Mouse (Mus musculus) cerebellum, adult 18-20 months (tissue): ENCODE results near the gene Smok3c.
"Not testable (repeated sequence)": the region's sequence is repeated elsewhere in the genome, so short reads cannot be mapped to it uniquely, and the experiment has no call there.

ENCODE experiments used
- DNase-seq, 2 experiments: peaks; one replicate each; pipeline ENCODE4 v3.0.0; 2021

Gene Smok3c

DNA sequence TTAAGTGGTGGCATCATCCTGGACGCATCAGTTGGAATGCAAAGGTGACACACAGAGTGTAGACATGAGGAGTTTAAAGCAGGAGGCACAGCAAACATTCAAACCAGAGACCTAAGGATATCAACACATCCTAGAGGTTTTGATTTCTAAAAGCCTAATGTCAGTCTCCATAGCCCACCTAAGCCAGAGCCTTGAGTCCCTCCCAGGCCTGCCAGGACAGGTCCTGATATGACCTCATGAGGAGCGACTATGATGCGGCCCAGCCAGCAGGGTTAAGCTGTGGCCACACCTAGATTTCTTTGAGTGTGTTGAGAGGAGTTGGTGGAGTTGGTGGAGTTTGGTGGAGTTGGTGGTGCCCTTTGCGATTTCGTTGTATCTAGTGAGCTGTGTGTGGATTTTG lies at the start of gene Smok3c:
Smok3c (plus strand) TSS at position 301 of the 400 bp plus-strand sequence.
- not testable (repeated sequence) for DNase-seq

DNA sequence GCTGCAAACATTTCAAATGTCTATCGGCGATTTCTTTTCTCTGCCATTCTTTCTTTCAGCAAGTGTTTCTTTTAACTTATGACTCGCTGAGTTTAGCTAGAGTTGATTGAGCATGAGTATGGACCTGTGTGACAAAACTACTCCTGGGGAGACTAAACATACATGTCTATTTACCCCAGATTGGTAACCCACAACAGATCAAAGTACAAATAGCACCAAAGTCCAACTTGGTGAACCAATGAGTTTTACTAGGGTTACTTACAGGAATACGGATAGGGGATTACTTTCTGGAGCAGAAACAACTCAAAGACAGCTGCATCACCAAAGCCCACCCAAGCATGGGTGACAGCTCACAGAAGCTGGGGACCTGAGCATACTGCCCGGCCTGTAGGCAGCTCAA lies 43.6 kb upstream of the Smok3c start:
- no peak for DNase-seq

DNA sequence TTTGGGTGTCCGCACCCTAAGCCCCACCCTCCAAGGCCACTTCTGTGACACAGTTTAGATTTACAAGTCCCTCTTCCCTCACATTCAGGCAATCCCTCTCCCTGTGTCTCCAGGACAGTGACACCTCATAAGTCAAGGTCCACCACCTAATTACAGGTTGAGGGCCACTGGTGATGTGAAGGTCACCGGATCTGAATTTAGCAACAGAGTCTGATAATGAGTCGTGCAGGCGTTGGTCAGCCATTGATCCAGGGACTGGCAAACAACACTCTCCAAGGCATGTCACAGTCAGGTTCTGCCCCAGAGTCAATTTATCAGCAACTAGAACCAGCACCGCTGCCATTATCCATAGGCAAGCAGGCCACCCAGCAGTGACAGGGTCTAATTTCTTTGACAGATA lies 40.6 kb upstream of the Smok3c start:
- no peak for DNase-seq

GRCm38 (mm10) chr5:138016530-138016929 lies 36.5 kb upstream of the Smok3c start:
- no peak for DNase-seq

GRCm38 (mm10) chr5:138016997-138017396 lies 36.0 kb upstream of the Smok3c start:
- no peak for DNase-seq

DNA sequence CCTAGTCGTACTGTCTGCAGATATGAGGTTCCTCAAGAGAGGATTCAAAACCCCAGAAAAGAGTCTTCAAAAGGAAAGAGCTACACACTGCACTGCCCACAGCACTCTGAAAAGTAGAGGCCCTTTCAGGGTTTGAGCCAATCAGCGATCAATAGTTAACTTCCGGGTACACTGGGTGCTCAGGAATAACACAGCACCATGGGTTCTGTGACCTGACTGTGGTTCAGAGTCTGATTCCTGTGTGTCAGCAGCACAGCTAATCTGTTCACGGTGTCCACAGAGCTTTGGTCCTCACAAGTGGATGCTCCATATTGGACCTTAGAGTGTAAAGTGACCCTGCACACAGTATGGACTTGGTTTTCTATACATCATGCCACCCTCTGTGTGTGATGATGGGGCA lies 33.4 kb upstream of the Smok3c start:
- DNase-seq: not testable (repeated sequence)

DNA sequence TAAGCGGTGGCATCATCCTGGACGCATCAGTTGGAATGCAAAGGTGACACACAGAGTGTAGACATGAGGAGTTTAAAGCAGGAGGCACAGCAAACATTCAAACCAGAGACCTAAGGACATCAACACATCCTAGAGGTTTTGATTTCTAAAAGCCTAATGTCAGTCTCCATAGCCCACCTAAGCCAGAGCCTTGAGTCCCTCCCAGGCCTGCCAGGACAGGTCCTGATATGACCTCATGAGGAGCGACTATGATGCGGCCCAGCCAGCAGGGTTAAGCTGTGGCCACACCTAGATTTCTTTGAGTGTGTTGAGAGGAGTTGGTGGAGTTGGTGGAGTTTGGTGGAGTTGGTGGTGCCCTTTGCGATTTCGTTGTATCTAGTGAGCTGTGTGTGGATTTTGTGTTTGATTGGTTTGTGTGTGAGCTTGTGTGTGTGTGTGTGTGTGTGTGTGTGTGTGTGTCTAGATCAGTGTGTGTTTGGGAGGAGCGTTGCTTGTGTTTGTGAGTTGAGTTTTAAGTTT lies 32.0 kb upstream of the Smok3c start, which contains the start of the genes Smok3a and Smok3b:
Smok3a (plus strand) TSS at position 301 of the 519 bp plus-strand sequence.
Smok3b (plus strand) TSS at position 469 of the 519 bp plus-strand sequence.
- DNase-seq: not testable (repeated sequence)

DNA sequence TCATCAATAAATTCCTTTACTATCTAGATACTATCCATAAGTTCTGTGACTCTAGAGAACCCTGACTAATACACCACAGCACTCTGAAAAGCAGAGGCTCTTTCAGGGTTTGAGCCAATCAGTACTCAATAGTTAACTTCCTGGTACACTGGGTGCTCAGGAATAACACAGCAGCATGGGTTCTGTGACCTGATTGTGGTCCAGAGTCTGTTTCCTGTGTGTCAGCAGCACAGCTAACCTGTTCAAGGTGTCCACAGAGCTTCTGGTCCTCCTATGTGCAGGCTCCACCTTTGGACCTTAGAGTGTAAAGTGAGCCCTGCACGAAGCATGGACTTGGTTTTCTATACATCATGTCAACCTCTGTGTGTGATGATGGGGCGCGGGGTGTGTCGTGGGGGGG lies 20.8 kb downstream of the Smok3c start:
- DNase-seq: no peak

DNA sequence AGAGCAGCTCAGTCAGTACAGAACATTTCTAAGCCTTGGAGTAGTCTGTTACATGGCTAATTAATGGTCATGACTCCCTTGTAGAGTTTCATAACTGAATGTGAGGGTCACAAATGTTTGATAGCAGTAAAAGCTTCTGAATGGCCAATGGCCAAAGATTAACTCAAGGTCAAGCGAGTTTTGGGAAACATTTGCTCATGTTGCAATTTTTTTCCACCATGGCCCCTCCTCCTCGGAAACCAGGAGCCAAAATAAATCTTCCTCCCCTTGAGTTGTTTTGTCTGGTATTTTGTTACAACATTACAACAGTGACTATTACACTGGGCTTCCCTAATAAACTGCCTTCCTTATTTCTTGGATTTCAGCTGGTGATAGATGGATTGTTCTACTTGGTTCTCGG lies 22.7 kb downstream of the Smok3c start:
- no peak for DNase-seq

- DNase-seq: no peak
Observed at GRCm38 (mm10) chr5:138076148-138076547, 23.2 kb downstream of the Smok3c start.

DNA sequence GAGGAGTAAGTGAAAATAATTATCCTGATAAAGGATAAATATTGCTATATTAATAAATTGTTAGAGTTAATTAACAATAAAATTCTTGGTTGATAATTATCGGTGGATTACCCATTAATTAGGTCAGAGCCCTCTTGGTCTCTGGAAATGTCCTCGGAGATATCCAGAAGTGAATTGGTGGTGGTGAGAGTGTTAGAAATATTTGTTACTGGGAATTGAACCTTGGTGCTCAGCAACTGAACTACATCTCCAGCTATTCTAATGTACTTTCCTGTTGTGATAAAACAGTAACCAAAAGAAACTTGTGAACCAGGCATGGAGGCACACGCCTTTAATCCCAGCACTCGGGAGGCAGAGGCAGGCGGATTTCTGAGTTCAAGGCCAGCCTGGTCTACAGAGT lies 27.5 kb downstream of the Smok3c start:
- no peak for DNase-seq

DNA sequence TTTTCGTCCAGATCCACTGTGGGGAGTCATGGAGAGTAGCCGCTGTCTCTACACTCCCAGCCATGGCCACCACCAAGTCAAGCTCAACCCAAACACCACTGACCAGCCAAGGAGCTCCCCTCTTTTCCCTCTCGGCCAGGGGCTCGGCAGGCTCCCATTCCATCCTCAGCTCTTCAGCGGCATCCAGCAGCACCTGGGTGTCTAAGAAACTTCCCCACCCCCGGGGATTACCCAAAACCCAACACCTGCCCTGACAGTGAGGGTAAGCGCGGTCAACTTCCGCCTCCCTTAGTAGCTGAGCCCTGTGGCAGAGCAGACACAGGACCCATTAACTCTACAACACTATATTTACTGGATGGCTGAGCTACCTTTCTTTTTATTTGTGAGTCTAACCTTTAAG lies 28.5 kb downstream of the Smok3c start:
- no peak for DNase-seq

DNA sequence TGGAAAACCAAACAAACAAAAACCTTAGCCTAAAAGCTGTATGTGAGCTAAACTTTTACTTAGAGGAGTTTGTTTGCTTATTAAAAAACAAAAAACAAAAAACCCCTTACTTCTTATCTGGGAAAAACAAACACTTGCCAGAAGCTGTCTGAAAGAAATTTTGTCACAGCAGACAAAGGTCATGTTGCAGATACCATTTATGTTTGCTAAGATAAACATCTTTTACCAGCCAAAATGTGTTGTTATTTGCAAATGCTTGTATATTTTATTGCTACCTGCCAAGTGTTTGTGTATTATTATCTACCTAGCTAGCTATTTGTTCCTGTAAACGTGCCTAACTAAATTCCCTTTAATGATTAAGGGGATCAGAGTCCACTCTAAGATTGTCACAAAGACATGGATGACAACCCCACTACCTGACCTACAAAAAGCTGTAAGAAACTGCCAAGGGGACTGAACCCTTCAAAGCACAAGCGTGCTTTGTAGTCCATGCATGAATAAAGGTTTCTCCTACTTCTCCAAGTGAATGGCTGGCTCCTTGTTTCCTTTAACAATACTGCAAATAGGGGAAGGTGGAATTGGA lies 30.4 kb downstream of the Smok3c start:
- DNase-seq: no peak

DNA sequence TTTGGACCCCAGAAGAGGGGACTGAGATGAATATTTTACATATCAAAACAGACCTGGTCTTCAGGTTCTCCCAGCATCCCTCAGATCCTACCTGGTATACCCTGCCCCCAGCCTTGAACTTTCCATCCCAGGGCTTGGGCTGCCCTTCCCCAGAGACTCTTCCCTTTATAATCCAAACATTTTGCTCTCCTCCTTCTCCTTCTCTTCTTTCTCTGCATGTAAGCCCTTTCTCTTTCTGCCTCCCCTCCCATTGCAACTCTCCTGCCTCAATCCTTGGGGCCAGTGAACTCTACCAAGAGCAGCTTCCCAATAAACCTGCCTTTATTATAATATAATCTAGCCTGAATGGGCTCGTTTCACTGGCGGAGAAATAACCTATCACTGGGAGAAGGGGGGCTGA lies 30.9 kb downstream of the Smok3c start:
- DNase-seq: no peak

GRCm38 (mm10) chr5:138084507-138084906 lies 31.5 kb downstream of the Smok3c start:
- peak in 1 of 2 experiments; percentile 15 for DNase-seq

- DNase-seq: peak; percentile 80 to 87
Observed at GRCm38 (mm10) chr5:138084996-138085395, 32.0 kb downstream of the Smok3c start, which contains the start of gene Zkscan1. Gene Zkscan1 (plus strand): TSS chr5:138085084.

DNA sequence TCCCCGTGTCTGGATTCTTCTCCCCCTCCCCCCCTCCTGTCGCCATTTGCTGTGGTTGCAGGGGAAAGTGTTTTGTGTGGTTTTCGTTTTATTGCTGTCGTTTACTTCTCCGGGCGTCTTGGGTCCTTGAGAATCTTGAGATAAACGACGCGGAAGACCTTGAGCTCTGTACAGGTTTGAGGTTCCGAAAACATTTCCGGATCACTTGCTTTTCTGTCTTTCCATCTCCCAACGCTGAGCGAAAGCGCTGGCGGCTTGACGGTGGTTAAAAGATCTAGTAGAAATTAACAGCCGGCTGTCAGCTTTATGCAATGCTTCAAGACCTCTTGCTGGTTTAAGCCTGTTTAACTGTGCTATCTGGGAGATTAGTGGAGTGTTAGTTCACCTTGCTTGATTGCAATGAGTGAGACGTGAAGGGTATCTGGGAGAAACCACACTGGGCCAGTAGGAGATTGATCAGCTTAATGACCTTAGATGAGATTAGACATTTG lies 32.5 kb downstream of the Smok3c start:
- DNase-seq: no peak

DNA sequence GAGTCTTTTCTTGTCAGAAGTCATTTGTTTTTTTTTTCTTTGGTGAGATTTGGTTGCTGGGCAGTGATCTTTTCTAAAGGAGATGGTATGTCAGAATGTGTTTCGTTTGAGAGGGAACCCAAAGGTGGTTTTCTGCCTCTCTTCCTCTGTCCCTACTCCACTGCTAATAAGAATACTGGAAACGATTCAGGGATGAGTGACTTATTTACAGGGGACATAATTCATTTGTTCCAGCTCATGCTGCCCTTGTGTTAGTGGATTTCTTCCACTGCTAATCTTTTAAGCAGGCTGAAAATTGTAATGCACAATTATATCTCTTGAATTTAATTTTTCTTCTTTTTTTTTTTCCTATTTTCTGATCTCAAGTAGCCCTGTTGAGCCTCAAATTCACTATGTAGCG lies 33.8 kb downstream of the Smok3c start:
- no peak for DNase-seq

GRCm38 (mm10) chr5:138088366-138088765 lies 35.4 kb downstream of the Smok3c start:
- no peak for DNase-seq

DNA sequence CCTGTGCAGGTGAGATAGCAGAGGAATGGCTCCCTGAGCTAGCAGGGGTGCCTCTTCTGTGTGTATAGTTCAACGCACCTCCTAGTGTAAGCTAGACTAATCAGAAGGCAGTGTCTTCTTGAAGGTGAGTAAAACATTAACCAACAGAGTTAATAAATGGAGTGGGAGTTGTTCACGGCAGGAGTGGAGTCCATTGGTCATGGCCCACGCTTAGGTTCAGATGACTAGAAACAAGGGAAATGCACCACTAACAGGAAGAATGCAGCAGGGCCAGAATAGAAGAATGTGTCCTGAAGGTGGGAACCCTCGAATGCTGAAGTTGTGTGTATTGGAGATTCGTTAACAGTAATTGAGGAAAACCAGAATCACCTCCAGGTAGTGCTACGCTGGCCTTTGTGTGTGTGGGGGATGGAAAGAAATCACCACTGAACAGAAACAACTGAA lies 36.1 kb downstream of the Smok3c start:
- DNase-seq: no peak

DNA sequence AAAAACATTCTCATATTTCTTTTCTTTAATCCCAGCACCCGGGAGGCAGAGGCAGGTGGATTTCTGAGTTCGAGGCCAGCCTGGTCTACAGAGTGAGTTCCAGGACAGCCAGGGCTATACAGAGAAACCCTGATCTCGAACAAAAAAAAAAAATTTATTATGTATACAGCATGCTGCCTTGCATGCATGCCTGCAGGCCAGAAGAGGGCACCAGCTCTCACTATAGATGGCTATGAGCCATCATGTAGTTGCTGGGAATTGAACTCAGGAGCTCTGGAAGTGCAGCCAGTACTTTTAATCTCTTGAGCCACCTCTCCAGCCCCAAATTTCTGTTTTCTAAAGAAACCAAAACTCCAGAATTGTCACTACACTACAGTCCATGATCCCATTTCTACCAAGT lies 37.3 kb downstream of the Smok3c start:
- DNase-seq: no peak

DNA sequence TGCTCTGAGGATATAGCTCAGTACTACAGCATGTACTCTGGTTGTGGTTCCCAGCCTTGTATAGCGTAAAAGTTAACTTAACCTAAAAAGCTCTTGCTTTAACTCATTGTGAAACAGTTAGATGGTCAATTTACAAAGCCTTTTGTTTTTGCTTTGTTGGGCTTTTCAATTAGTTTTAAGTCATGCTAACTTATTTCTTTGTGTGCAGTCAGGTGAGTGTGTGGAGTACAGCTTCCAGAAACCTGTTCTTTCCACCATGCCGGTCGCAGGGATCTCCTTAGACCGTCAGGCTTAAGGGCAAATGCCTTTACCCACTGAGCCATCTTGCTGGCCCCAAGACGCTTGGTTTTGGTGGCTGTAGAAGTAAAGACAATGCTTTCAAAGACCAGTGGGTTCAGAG lies 37.7 kb downstream of the Smok3c start:
- DNase-seq: no peak

DNA sequence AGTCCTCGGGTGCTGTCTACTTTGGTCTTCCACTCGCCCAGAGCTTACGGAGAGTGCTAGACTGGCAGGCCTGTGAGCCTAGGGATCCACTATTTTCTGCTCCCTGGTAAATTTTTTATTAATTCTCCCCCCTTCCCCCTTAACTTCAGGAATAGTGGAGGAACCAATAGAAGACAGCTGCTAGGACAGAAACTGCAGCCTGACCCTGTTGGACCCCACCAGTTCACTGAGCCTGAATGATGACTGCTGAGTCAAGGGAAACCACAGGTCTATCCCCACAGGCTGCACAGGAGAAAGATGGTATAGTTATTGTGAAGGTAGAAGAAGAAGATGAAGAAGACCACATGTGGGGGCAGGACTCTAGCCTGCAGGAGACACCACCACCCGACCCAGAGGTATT lies 39.8 kb downstream of the Smok3c start:
- no peak for DNase-seq

DNA sequence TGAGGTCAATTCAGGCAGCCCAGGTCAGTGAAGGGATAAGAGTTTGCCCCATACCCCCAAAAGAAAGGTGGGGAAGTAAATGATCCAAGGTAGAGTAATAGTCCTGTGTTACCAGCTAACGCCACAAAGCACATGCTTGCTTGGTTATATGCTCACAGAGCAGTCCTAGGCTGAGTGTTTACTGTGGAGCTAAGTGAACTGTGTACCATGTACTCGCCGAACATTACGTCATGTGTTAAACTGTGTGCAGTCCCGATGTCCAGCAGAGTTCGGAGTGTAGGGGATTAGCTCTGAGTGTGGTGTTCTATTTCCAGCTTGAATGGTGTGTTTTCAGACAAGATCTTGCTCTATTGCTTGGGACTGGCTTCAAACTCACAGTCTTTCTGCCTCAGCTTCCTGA lies 41.5 kb downstream of the Smok3c start:
- DNase-seq: no peak

- DNase-seq: no peak
Observed at GRCm38 (mm10) chr5:138104976-138105375, 52.0 kb downstream of the Smok3c start.
